Mouse (Mus musculus) adrenal gland, adult 18-20 months (tissue): ENCODE results near the gene Srebf1. TPM values are rescaled to one million over a fixed set of nuclear protein-coding genes. Genes with fewer than 3 reads are reported as not detected.

Source experiments
- DNase-seq, 2 experiments: peaks; one replicate each; pipeline ENCODE4 v3.0.0; 2021 to 2022; ENCODE audit warnings: low spot score in 2 of 2
- microRNA-seq, 2 experiments: library from miRNA; unstranded; fragments of <30 nt; microRNA quantifications; one replicate each; pipeline ENCODE4 v1.2.0; 2021; ENCODE audit warnings: borderline number of aligned reads in 2 of 2
- total RNA-seq, 2 experiments: library from RNA; stranded (reverse); gene quantifications; 1 replicate in 1 of 2; 2 replicates in 1 of 2; pipeline ENCODE4 v1.2.3; 2021

Gene Srebf1
- total RNA-seq, 2 experiments from 2014 or later: 141 to 185 TPM

- no peak for DNase-seq
Measured at GRCm38 (mm10) chr11:60152339-60152738, 70.0 kb downstream of the Srebf1 start.

- DNase-seq: no peak
Measured at GRCm38 (mm10) chr11:60150677-60151076, 71.7 kb downstream of the Srebf1 start.

Small RNA genes lying within 50 kb of the gene (microRNA-seq; reads per million reads assigned to microRNA genes)
- 1.4 to 3.1 reads per million in 2 experiments for gene Mir6921
- 0.47 to 1.8 reads per million in 2 experiments for gene Mir6922

Other genes starting within 250 kb of the Srebf1 start
- 10 to 100 TPM in 1 of 2 experiments, 1 to 10 TPM in 1; 5.5 to 11.1 TPM for gene Pemt, start 176.1 kb downstream of the Srebf1 start, total RNA-seq
- 10 to 100 TPM; 35.2 to 42.3 TPM for gene Rai1, start 117.6 kb downstream of the Srebf1 start, total RNA-seq
- gene Tom1l2, start 130.3 kb upstream of the Srebf1 start, total RNA-seq: 10 to 100 TPM; 63.0 to 80.7 TPM
- 1 to 10 TPM in 1 of 2 experiments, under 1 TPM in 1; 0.73 to 1.6 TPM for gene Drc3, start 130.7 kb upstream of the Srebf1 start, total RNA-seq
- gene Gid4, start 194.6 kb upstream of the Srebf1 start, total RNA-seq: 10 to 100 TPM; 48.8 to 63.1 TPM
- 10 to 100 TPM; 60.7 to 93.7 TPM for gene Atpaf2, start 195.9 kb upstream of the Srebf1 start, total RNA-seq
- 10 to 100 TPM; 54.6 to 65.5 TPM for gene Drg2, start 232.0 kb upstream of the Srebf1 start, total RNA-seq
- under 1 TPM; 0.10 to 0.13 TPM for gene Myo15, start 246.8 kb upstream of the Srebf1 start, total RNA-seq